Mouse (Mus musculus): ENCODE results near the gene Agrn. TPM values are rescaled to one million over a fixed set of nuclear protein-coding genes. Genes with fewer than 3 reads are reported as not detected.

Agrn gene
- polyA plus RNA-seq (2015; fragmentation: Nextera tagmentation; extraction: Ambion mirVana), result 70.1 and 85.7 TPM in 2 replicates

DNA sequence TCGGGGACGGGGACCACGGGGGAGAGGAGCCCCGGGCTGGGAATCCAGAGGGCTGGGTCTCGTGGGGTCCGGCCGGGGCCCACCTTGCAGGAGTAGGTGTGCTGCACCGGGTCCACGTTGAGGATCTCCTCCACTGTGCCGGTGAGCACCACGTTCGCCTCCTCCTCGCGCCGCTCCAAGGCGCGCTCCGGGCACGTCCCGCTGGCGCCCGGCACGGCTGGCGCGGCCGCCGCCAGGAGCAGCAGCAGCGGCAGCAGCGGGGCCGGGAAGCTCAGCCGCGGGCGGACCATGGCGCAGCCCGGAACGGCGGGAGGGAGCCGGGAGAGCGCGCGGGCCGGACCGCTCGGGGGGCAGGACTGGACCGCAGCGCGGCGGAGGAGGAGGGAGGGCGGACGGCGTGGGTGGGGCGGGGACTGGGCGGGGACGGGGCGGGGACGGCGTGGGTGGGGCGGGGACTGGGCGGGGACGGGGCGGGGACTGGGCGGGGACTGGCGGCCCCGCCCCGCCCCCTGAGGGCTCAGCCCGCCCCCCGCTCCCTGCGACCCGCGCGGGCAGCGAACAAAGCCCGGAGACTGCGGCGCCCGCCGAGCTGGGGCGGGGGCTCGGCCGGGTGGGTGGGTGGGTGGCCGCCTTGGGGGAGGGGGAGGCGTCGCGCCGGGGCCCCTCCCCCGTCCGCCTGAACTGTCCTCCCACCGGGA lies at the start of gene Agrn:
Gene Agrn (minus strand): TSS at position 358 of the 698 bp plus-strand sequence.
- Histone ChIP-seq H3K4me3 (ENCODE audit: low read depth, low read length) (peak within 1 kb of the TSS; percentile 93), H3K27ac (ENCODE audit: low read length) (peak within 1 kb of the TSS; percentile 95), H3K9me3 (ENCODE audit: low read length) (no peaks in the 10 kb centered on the region), H3K27me3 (replicated peaks; ENCODE audit: insufficient read depth, low read length) (no peaks in the 10 kb centered on the region), H3K4me1 (ENCODE audit: insufficient read depth, low read depth, low read length) (peaks cover 9% of the 10 kb centered on the region), H3K4me2 (replicated peaks; ENCODE audit: low read depth, low read length) (peak within 1 kb of the TSS; percentile 97), H3K36me3 (ENCODE audit: insufficient read depth, low read length) (no peaks in the 10 kb centered on the region), H3K9ac (replicated peaks; ENCODE audit: low read depth) (peak within 1 kb of the TSS; percentile 74)
- peak; percentile 92 for DNase-seq (ENCODE audit: low spot score)
- peak; percentile 77 for ATAC-seq
- TF ChIP-seq EP300 (IDR thresholded peaks at IDR 0.05) (no peak), CTCF (IDR thresholded peaks at IDR 0.05) (no peak)
- WGBS, result 0% methylated on average over 8 of the region's 88 CpGs

DNA sequence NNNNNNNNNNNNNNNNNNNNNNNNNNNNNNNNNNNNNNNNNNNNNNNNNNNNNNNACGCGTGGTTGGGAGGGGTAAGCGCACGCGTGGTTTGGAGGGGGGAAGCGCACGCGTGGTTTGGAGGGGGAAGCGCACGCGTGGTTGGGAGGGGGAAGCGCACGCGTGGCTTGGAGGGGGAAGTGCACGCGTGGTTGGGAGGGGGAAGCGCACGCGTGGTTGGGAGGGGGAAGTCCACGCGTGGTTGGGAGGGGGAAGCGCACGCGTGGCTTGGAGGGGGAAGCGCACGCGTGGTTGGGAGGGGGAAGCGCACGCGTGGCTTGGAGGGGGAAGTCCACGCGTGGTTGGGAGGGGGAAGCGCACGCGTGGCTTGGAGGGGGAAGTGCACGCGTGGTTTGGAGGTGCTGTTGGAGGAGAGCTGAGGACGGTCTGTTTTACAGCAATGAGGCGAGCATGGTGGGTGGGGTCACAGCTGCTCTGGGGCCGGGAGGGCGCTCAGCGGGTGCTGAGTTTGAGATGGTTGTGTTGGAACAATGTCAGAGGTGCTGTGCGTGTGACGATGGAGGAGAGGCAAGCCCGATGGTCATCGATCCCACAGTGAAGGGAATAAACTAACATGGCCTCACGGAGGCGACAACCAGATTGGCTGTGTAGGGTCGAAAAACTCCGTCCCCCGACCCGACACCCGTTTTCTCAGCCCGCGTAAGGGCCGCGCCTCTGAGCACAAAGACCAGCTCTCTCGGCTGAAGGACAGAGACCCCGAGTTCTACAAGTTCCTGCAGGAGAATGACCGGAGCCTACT lies 39.6 kb upstream of the Agrn start:
- Histone ChIP-seq H3K36me3 (ENCODE audit: insufficient read depth, low read length) (peaks cover 21% of the 10 kb centered on the region; the same call in 1 of the 2 replicates), H3K9me3 (ENCODE audit: low read length) (no peaks in the 10 kb centered on the region), H3K27ac (ENCODE audit: low read length) (no peak overlapping the region), H3K27me3 (replicated peaks; ENCODE audit: insufficient read depth, low read length) (no peaks in the 10 kb centered on the region), H3K9ac (replicated peaks; ENCODE audit: low read depth) (no peak overlapping the region), H3K4me2 (replicated peaks; ENCODE audit: low read depth, low read length) (peak overlapping the region; percentile 94), H3K4me3 (ENCODE audit: low read depth, low read length) (peak overlapping the region; percentile 79; the same call in 1 of the 2 replicates), H3K4me1 (ENCODE audit: insufficient read depth, low read depth, low read length) (peaks cover 7% of the 10 kb centered on the region; the same call in 1 of the 2 replicates)
- DNase-seq (ENCODE audit: low spot score) (peak; percentile 38), ATAC-seq (no peak)
- 25% methylated on average over 44 of the region's 60 CpGs for WGBS
- TF ChIP-seq EP300 (IDR thresholded peaks at IDR 0.05) (no peak), CTCF (IDR thresholded peaks at IDR 0.05) (no peak)

DNA sequence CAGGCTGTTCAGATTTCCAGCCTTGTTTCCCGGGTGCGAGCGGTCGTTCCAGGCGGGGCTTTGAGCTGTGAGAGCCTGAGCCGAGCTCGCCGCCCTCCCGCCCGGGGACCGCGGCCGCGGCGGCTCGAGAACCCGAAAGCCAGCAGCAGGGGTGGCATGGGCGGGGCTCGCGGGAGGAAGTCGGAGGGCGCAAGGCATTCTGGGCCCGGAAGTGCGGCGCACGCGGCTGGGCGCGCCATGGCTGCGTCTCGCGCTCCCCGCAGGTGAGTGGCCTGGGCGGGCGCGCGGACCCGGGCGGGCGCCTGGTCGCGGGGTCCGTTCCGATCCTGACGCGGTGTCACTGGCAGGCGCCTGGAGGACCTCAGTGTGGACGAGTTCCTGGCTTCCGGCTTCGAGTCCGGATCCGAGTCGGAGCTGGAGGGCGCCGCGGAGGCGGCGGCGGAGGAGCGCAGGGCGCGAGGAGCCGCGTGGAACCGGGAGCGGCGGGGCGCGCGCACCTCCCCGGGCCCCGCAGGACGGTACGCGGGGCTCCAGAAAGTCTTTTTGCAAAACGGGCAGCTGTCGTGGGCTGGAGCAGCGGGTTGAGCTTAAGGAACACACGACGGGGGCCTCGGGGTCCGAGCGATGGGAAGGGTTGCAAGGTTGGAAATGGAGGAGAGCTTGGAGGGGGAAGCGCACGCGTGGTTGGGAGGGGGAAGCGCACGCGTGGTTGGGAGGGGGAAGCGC lies 38.7 kb upstream of the Agrn start, which contains the start of gene Noc2l:
Gene Noc2l (plus strand): TSS at position 203 of the 726 bp plus-strand sequence.
- Histone ChIP-seq H3K27me3 (replicated peaks; ENCODE audit: insufficient read depth, low read length) (no peaks in the 10 kb centered on the region), H3K9ac (replicated peaks; ENCODE audit: low read depth) (peak within 1 kb of the TSS; percentile 41), H3K4me2 (replicated peaks; ENCODE audit: low read depth, low read length) (peak within 1 kb of the TSS; percentile 94), H3K4me1 (ENCODE audit: insufficient read depth, low read depth, low read length) (peaks cover 7% of the 10 kb centered on the region; the same call in 1 of the 2 replicates), H3K4me3 (ENCODE audit: low read depth, low read length) (peak within 1 kb of the TSS; percentile 79), H3K27ac (ENCODE audit: low read length) (peak within 1 kb of the TSS; percentile 77), H3K36me3 (ENCODE audit: insufficient read depth, low read length) (peaks cover 20% of the 10 kb centered on the region; the same call in 1 of the 2 replicates), H3K9me3 (ENCODE audit: low read length) (no peaks in the 10 kb centered on the region)
- TF ChIP-seq CTCF (IDR thresholded peaks at IDR 0.05) (peak; percentile 25; the same call in 1 of the 2 replicates), EP300 (IDR thresholded peaks at IDR 0.05) (no peak)
- WGBS, result under 1% methylated on average over 80 of the region's 90 CpGs
- peak; percentile 95 for ATAC-seq
- peak; percentile 96 for DNase-seq (ENCODE audit: low spot score)

- Histone ChIP-seq H3K27me3 (replicated peaks; ENCODE audit: insufficient read depth, low read length) (no peaks in the 10 kb centered on the region), H3K9me3 (ENCODE audit: low read length) (no peaks in the 10 kb centered on the region), H3K9ac (replicated peaks; ENCODE audit: low read depth) (peak overlapping the region; percentile 41; the same call in 1 of the 2 replicates), H3K4me1 (ENCODE audit: insufficient read depth, low read depth, low read length) (peaks cover 7% of the 10 kb centered on the region; the same call in 1 of the 2 replicates), H3K27ac (ENCODE audit: low read length) (peak overlapping the region; percentile 77), H3K36me3 (ENCODE audit: insufficient read depth, low read length) (peaks cover 17% of the 10 kb centered on the region; the same call in 1 of the 2 replicates), H3K4me3 (ENCODE audit: low read depth, low read length) (peak overlapping the region; percentile 79), H3K4me2 (replicated peaks; ENCODE audit: low read depth, low read length) (peak overlapping the region; percentile 94)
- WGBS, result under 1% methylated on average over 15 of the region's 15 CpGs
- DNase-seq (ENCODE audit: low spot score) (peak; percentile 74), ATAC-seq (peak; percentile 33)
- TF ChIP-seq CTCF (IDR thresholded peaks at IDR 0.05), result peak; percentile 46
- no peak for TF ChIP-seq EP300 (IDR thresholded peaks at IDR 0.05)
Observed at GRCm38 (mm10) chr4:156235360-156235770, 38.1 kb upstream of the Agrn start.

GRCm38 (mm10) chr4:156234701-156235213 lies 37.5 kb upstream of the Agrn start, which contains the start of gene Plekhn1:
Plekhn1 (minus strand) TSS chr4:156234857.
- under 1% methylated on average over 30 of the region's 48 CpGs for WGBS
- Histone ChIP-seq H3K9me3 (ENCODE audit: low read length) (no peaks in the 10 kb centered on the region), H3K4me3 (ENCODE audit: low read depth, low read length) (peak within 1 kb of the TSS; percentile 79), H3K36me3 (ENCODE audit: insufficient read depth, low read length) (peaks cover 12% of the 10 kb centered on the region; the same call in 1 of the 2 replicates), H3K27ac (ENCODE audit: low read length) (peak within 1 kb of the TSS; percentile 77), H3K4me1 (ENCODE audit: insufficient read depth, low read depth, low read length) (peaks cover 7% of the 10 kb centered on the region; the same call in 1 of the 2 replicates), H3K4me2 (replicated peaks; ENCODE audit: low read depth, low read length) (peak within 1 kb of the TSS; percentile 94), H3K9ac (replicated peaks; ENCODE audit: low read depth) (peak within 1 kb of the TSS; percentile 41), H3K27me3 (replicated peaks; ENCODE audit: insufficient read depth, low read length) (no peaks in the 10 kb centered on the region)
- ATAC-seq (peak; percentile 51), DNase-seq (ENCODE audit: low spot score) (peak; percentile 72)
- no peak for TF ChIP-seq EP300 (IDR thresholded peaks at IDR 0.05)
- no peak for TF ChIP-seq CTCF (IDR thresholded peaks at IDR 0.05)
